Mouse (Mus musculus) liver, adult 2 months (tissue): ENCODE measurements around the gene Ralgapa2. TPM values are rescaled to one million over a fixed set of nuclear protein-coding genes. Genes with fewer than 3 reads are reported as not detected.

ENCODE experiments used
- DNase-seq: peaks from one replicate; pipeline ENCODE4 v3.0.0-alpha.2; 2011; ENCODE audit warnings: low read depth, low spot score; ENCODE audit errors: extremely low read depth
- H3K27ac ChIP-seq: fragments of 200-500 bp; replicated peaks from 2 replicates; pipeline ENCODE4 v1.5.1; 2012; ENCODE audit warnings: low read depth, mild to moderate bottlenecking, control low read depth, inconsistent platforms, low read length; ENCODE audit not compliant: insufficient read depth
- H3K27me3 ChIP-seq: fragments of 200-500 bp; 2 replicates; pipeline ENCODE4 v1.6.1; 2012; ENCODE audit warnings: mild to moderate bottlenecking, moderate library complexity, low read length, inconsistent platforms; ENCODE audit not compliant: control insufficient read depth, insufficient read depth
- H3K36me3 ChIP-seq: fragments of 200-500 bp; 2 replicates; pipeline ENCODE4 v1.6.1; 2012; ENCODE audit warnings: low read length, inconsistent platforms; ENCODE audit not compliant: control insufficient read depth, insufficient read depth
- H3K4me1 ChIP-seq: fragments of 200-500 bp; 2 replicates; pipeline ENCODE4 v1.6.1; 2011; ENCODE audit warnings: low read length; ENCODE audit not compliant: control insufficient read depth, insufficient read depth
- H3K4me3 ChIP-seq: fragments of 200-500 bp; 2 replicates; pipeline ENCODE4 v1.5.1; 2011; ENCODE audit warnings: low read depth, mild to moderate bottlenecking, control low read depth, low read length, moderate library complexity; ENCODE audit not compliant: insufficient read depth
- H3K79me2 ChIP-seq: fragments of 200-500 bp; 2 replicates; pipeline ENCODE4 v1.6.1; 2012; ENCODE audit warnings: inconsistent platforms, mild to moderate bottlenecking, low read length, moderate library complexity; ENCODE audit not compliant: control insufficient read depth, insufficient read depth
- H3K9ac ChIP-seq: fragments of 200-500 bp; 2 replicates; pipeline ENCODE4 v1.6.1; 2012; ENCODE audit warnings: low read depth, mild to moderate bottlenecking, control low read depth, inconsistent platforms, low read length
- CTCF ChIP-seq: fragments of 200-500 bp; IDR thresholded peaks from 2 replicates; pipeline ENCODE4 v1.5.1; 2011; ENCODE audit warnings: low read depth, low read length, control low read depth
- POLR2A ChIP-seq: fragments of 200-500 bp; IDR thresholded peaks from 2 replicates; pipeline ENCODE4 v1.6.1; 2011; ENCODE audit warnings: low read length, control low read depth; ENCODE audit not compliant: insufficient read depth; ENCODE audit errors: extremely low read depth
- WGBS: fragments of 180-500 bp; shearing (Covaris S2); methylation state at CpG from one replicate; pipeline ENCODE4 v1.1.7; 2018; 5-methylcytosine and 5-hydroxymethylcytosine counted together
- polyA plus RNA-seq: library from polyadenylated mRNA; depleted of rRNA; stranded (reverse); fragments of >200 nt; gene quantifications from 2 replicates; pipeline ENCODE4 v1.2.3, GENCODE M21; 2012
- total RNA-seq: library from RNA; depleted of rRNA; stranded (reverse); fragments of >200 nt; gene quantifications from 2 replicates; pipeline ENCODE4 v1.2.3, GENCODE M21; 2014

Ralgapa2 gene
- total and polyA plus RNA-seq, 2 experiments, result 12.4 to 54.2 TPM

DNA sequence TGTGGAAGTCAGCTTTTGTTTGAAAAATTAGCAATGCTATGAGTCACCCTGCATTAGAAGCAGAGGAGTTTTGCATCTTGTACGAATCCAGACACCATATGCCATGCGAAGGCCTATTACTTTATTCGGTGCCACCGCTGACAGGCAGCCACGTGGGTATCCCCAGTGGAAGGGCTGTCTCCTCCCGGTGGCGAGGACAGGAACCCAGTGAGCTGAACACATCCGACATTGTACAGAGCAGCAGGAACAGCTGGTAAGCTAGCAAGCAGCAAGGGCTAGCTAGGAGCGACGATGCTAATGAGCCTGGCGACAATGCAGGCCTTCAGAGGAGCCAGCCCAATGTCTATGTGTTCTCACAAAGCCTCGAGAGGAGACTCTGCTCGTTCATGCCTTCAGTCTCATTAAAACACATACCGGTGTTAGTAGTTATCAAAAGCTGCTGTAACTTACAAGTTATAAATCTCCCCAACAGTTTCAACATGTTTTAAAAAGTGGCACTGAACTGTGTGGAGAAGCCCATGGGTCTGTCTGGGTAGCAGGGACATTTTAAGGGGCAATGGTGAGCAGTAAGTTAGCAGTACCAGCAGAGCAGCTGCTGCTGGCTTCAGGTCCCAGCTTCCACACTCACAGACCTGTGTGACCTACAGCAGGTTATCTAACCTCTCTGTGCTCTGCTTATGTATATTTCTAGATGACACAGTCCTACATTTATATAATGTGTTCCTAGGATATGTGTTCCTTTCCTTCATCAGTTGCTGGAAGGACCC lies 221.1 kb downstream of the Ralgapa2 start:
- TF ChIP-seq POLR2A (no peak), CTCF (no peak)
- DNase-seq, result no peak
- no peak overlapping the region for H3K27ac ChIP-seq
- H3K36me3 ChIP-seq, result peaks cover 16% of the 10 kb centered on the region
- no peaks in the 10 kb centered on the region for H3K79me2 ChIP-seq
- no peak overlapping the region for H3K4me3 ChIP-seq
- no peak overlapping the region for H3K9ac ChIP-seq
- WGBS, result 88% methylated on average over 14 of the region's 14 CpGs
- no peaks in the 10 kb centered on the region for H3K4me1 ChIP-seq
- no peaks in the 10 kb centered on the region for H3K27me3 ChIP-seq

DNA sequence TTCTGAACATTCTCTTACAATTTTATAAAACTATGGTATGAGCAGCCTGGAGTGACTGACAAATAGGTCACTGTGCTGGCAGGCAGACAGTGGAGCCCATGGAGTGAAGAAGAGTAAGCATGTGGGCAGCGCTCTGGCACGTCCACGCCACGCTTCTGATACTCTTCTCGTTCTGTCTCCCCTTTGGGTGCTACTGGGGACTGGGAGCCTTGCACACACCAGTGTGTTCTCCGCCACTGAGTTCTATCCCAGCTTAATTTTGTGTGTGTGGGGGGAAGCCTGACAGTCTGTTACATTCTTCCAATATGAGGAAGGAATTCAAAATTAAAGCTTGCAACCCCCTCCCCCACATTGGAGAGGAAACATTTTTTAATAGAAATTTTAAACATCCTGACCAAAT lies 221.8 kb downstream of the Ralgapa2 start:
- Histone ChIP-seq H3K27me3 (no peaks in the 10 kb centered on the region), H3K36me3 (peaks cover 16% of the 10 kb centered on the region), H3K9ac (no peak overlapping the region), H3K79me2 (no peaks in the 10 kb centered on the region), H3K4me1 (no peaks in the 10 kb centered on the region), H3K4me3 (no peak overlapping the region), H3K27ac (no peak overlapping the region)
- WGBS, result 100% methylated on average over 6 of the region's 6 CpGs
- DNase-seq, result no peak
- TF ChIP-seq POLR2A (no peak), CTCF (no peak)

DNA sequence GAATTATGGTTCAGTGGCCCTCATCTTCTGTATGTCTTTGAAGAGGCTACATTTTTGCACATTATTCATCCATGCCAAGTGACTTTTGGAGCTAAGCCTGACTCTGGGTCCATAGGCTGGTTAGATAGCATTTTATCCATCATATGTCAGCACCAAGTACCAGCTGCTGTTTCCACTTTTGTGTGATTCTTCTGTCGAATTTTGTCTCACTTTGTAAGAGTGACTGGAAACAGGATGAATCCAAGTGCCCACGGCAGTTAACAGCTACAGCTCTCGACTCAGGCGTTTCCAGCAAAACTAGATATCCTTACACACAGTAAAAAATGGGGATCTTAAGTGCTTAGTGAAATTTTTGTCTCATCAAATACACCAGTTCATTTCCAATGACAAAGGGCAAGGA lies 222.8 kb downstream of the Ralgapa2 start:
- H3K36me3 ChIP-seq, result peaks cover 16% of the 10 kb centered on the region
- H3K27me3 ChIP-seq, result no peaks in the 10 kb centered on the region
- no peak for DNase-seq
- H3K9ac ChIP-seq, result no peak overlapping the region
- no peak overlapping the region for H3K4me3 ChIP-seq
- no peaks in the 10 kb centered on the region for H3K4me1 ChIP-seq
- H3K27ac ChIP-seq, result no peak overlapping the region
- H3K79me2 ChIP-seq, result no peaks in the 10 kb centered on the region; the same call in 1 of the 2 replicates
- WGBS, result 95% methylated on average over 4 of the region's 4 CpGs
- TF ChIP-seq POLR2A, result no peak
- no peak for TF ChIP-seq CTCF

DNA sequence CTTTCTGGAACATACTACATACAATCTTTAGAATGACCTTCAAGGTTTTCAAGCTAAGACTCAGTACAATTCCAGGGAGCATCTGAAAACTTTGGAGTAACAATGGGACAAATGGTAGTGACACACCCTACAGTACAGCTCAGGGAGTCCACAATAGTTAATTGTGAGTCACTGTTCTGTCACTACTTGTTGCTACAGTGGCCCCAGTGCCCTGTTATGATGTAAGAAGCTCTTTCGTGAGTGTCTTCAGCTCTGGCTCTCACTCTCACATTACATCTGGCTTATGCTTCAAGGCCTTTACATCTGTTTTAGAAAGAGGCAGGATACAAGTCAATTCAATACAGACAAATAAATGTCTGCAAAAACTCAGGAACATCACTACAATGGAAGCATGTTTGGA lies 223.8 kb downstream of the Ralgapa2 start:
- TF ChIP-seq CTCF (no peak), POLR2A (no peak)
- H3K27me3 ChIP-seq, result no peaks in the 10 kb centered on the region
- no peak overlapping the region for H3K4me3 ChIP-seq
- no peaks in the 10 kb centered on the region; the same call in 1 of the 2 replicates for H3K79me2 ChIP-seq
- no peaks in the 10 kb centered on the region for H3K4me1 ChIP-seq
- H3K27ac ChIP-seq, result no peak overlapping the region
- H3K36me3 ChIP-seq, result peaks cover 13% of the 10 kb centered on the region
- WGBS, result 86% methylated on average over 1 of the region's 1 CpGs
- H3K9ac ChIP-seq, result no peak overlapping the region
- no peak for DNase-seq

DNA sequence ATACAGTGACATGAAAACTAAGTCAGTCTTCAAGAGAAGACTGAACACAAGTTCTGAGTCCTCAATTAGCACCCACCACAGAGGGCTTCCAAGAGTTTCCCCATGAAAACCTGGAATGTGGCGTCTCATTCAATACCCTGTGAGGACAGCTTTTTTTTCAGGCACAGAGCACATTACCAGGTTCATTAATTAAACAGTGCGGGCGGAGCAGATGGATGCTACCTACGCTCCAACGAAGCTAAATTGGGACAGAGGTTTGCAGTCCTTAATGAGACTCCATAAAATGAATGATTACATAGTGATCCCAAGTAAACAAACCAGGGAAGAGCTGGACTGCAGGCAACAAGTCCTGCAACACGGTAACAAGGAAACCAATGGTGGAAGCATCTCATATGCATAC lies 224.6 kb downstream of the Ralgapa2 start:
- Histone ChIP-seq H3K4me3 (no peak overlapping the region), H3K4me1 (no peaks in the 10 kb centered on the region), H3K27me3 (no peaks in the 10 kb centered on the region), H3K79me2 (no peaks in the 10 kb centered on the region; the same call in 1 of the 2 replicates), H3K36me3 (peaks cover 14% of the 10 kb centered on the region), H3K9ac (no peak overlapping the region), H3K27ac (no peak overlapping the region)
- no peak for DNase-seq
- TF ChIP-seq CTCF (no peak), POLR2A (no peak)
- WGBS, result 89% methylated on average over 6 of the region's 6 CpGs

- DNase-seq, result no peak
These were observed 230.8 kb downstream of the Ralgapa2 start for GRCm38 (mm10) chr2:146281346-146281745.

More at GRCm38 (mm10) chr2:146281346-146281745, 230.8 kb downstream of the Ralgapa2 start:
- 88% methylated on average over 6 of the region's 6 CpGs for WGBS
- Histone ChIP-seq H3K9ac (no peak overlapping the region), H3K79me2 (no peaks in the 10 kb centered on the region; the same call in 1 of the 2 replicates), H3K36me3 (peaks cover 3% of the 10 kb centered on the region; the same call in 1 of the 2 replicates), H3K4me3 (no peak overlapping the region), H3K4me1 (no peaks in the 10 kb centered on the region; the same call in 1 of the 2 replicates), H3K27me3 (no peaks in the 10 kb centered on the region), H3K27ac (no peak overlapping the region)
- TF ChIP-seq POLR2A, result no peak
- TF ChIP-seq CTCF, result no peak
